Mouse (Mus musculus) MEL (cell line): Measurements from ENCODE around the gene Fam131c.

Experiments used
- CHD1 ChIP-seq: IDR thresholded peaks from 2 replicates; pipeline ENCODE4 v1.6.1; 2012; ENCODE audit warnings: low read depth, mild to moderate bottlenecking, inconsistent platforms, low read length, improper control_type of control experiment
- CHD2 ChIP-seq: IDR thresholded peaks from 2 replicates; pipeline ENCODE4 v1.6.1; 2011; ENCODE audit warnings: low read length, improper control_type of control experiment
- CTCF ChIP-seq, 3 experiments: IDR thresholded peaks in 2 of 3; conservative IDR thresholded peaks in 1 of 3; 2 replicates each; pipeline ENCODE4 v1.5.1; 2011 to 2012; ENCODE audit warnings: low read length in 3 of 3, low read depth in 2 of 3, mild to moderate bottlenecking in 2 of 3, improper control_type of control experiment in 1 of 3, inconsistent platforms in 1 of 3, mixed read lengths in 1 of 3, moderate library complexity in 1 of 3; ENCODE audit not compliant: control insufficient read depth in 1 of 3, insufficient read depth in 1 of 3, poor library complexity in 1 of 3, severe bottlenecking in 1 of 3
- ELF1 ChIP-seq: IDR thresholded peaks from 2 replicates; pipeline ENCODE4 v1.6.1; 2014; ENCODE audit warnings: low read depth, mild to moderate bottlenecking, inconsistent platforms, low read length, improper control_type of control experiment, moderate library complexity
- MEF2A ChIP-seq: IDR thresholded peaks from 2 replicates; pipeline ENCODE4 v1.6.1; 2014; ENCODE audit warnings: low read depth, mild to moderate bottlenecking, inconsistent platforms, low read length, improper control_type of control experiment; ENCODE audit not compliant: poor library complexity, insufficient replicate concordance, severe bottlenecking; ENCODE audit errors: extremely low read depth
- NELFE ChIP-seq: IDR thresholded peaks from 2 replicates; pipeline ENCODE4 v1.6.1; 2011; ENCODE audit warnings: low read depth, low read length, improper control_type of control experiment
- POLR2AphosphoS5 ChIP-seq: IDR thresholded peaks from 2 replicates; pipeline ENCODE4 v1.6.1; 2012; ENCODE audit warnings: low read depth, borderline replicate concordance, mild to moderate bottlenecking, inconsistent platforms, low read length, moderate library complexity, mixed read lengths
- TBP ChIP-seq: IDR thresholded peaks from 2 replicates; pipeline ENCODE4 v1.8.0; 2011; ENCODE audit warnings: low read depth, low read length, improper control_type of control experiment
- USF1 ChIP-seq: IDR thresholded peaks from 2 replicates; pipeline ENCODE4 v1.6.1; 2014; ENCODE audit warnings: low read depth, mild to moderate bottlenecking, inconsistent platforms, low read length, improper control_type of control experiment, moderate library complexity
- ZMIZ1 ChIP-seq: IDR thresholded peaks from 2 replicates; pipeline ENCODE4 v1.6.1; 2012; ENCODE audit warnings: low read depth, mild to moderate bottlenecking, inconsistent platforms, low read length, improper control_type of control experiment, moderate library complexity

GRCm38 (mm10) chr4:141362937-141363548, 5.0 kb upstream of the Fam131c start:
- TF ChIP-seq USF1 = no peak
- TF ChIP-seq CTCF (IDR thresholded peaks at IDR 0.05 in 2 of 3, conservative IDR thresholded peaks at IDR 0.05 in 1 of 3; ENCODE audit: control insufficient read depth in 1 of 3, insufficient read depth in 1 of 3, low read depth in 2 of 3, low read length in 3 of 3, poor library complexity in 1 of 3, severe bottlenecking in 1 of 3) = peak; percentile 65 to 88 (median 66)
- no peak for TF ChIP-seq NELFE
- no peak for TF ChIP-seq ELF1
- no peak for TF ChIP-seq ZMIZ1
- TF ChIP-seq TBP = no peak
- TF ChIP-seq CHD2 = no peak
- TF ChIP-seq CHD1 = no peak
- no peak for TF ChIP-seq MEF2A
- TF ChIP-seq POLR2AphosphoS5 = no peak
